Mouse (Mus musculus) kidney, embryonic 15.5 days (tissue): ENCODE measurements around the gene Sdk1. TPM values are rescaled to one million over a fixed set of nuclear protein-coding genes. Genes with fewer than 3 reads are reported as not detected.

ENCODE experiments used
- ATAC-seq: fragments of 200-750 bp; cut with Nextera tagmentation; replicated peaks from 2 replicates; pipeline ENCODE4 v1.8.0; 2017; ENCODE audit warnings: moderate TSS enrichment; ENCODE audit not compliant: low FRiP score
- H3K27ac ChIP-seq: fragments of 300-500 bp; sonication (generic); 2 replicates; pipeline ENCODE4 v1.5.1; 2015; ENCODE audit warnings: mild to moderate bottlenecking, inconsistent platforms
- H3K27me3 ChIP-seq: fragments of 300-500 bp; sonication (generic); 2 replicates; pipeline ENCODE4 v1.6.1; 2015; ENCODE audit warnings: inconsistent platforms
- H3K36me3 ChIP-seq: fragments of 300-500 bp; sonication (generic); 2 replicates; pipeline ENCODE4 v1.6.1; 2015; ENCODE audit warnings: inconsistent platforms
- H3K4me1 ChIP-seq: fragments of 300-500 bp; sonication (generic); 2 replicates; pipeline ENCODE4 v1.6.1; 2015; ENCODE audit warnings: inconsistent platforms
- H3K4me2 ChIP-seq: fragments of 300-500 bp; sonication (generic); 2 replicates; pipeline ENCODE4 v1.6.1; 2015; ENCODE audit warnings: moderate library complexity, mild to moderate bottlenecking, inconsistent platforms
- H3K4me3 ChIP-seq: fragments of 300-500 bp; sonication (generic); replicated peaks from 2 replicates; pipeline ENCODE4 v1.5.1; 2015; ENCODE audit warnings: mild to moderate bottlenecking, inconsistent platforms
- H3K9ac ChIP-seq: fragments of 300-500 bp; sonication (generic); 2 replicates; pipeline ENCODE4 v1.6.1; 2015; ENCODE audit warnings: mild to moderate bottlenecking, inconsistent platforms
- H3K9me3 ChIP-seq: fragments of 300-500 bp; sonication (generic); replicated peaks from 2 replicates; pipeline ENCODE4 v1.6.1; 2016; ENCODE audit warnings: inconsistent platforms
- WGBS: fragments of 180-500 bp; shearing (Covaris S2); methylation state at CpG from one replicate; pipeline ENCODE4 v1.1.7; 2015; ENCODE audit warnings: mixed read lengths; 5-methylcytosine and 5-hydroxymethylcytosine counted together
- polyA plus RNA-seq: library from polyadenylated mRNA; unstranded; fragments of >200 nt; fragmentation: Nextera tagmentation; extraction: Ambion mirVana; gene quantifications from 2 replicates; pipeline ENCODE4 v1.2.1, GENCODE M21; 2015

The Sdk1 gene
- polyA plus RNA-seq, 1 experiment from 2014 or later, result 3.3 TPM

DNA sequence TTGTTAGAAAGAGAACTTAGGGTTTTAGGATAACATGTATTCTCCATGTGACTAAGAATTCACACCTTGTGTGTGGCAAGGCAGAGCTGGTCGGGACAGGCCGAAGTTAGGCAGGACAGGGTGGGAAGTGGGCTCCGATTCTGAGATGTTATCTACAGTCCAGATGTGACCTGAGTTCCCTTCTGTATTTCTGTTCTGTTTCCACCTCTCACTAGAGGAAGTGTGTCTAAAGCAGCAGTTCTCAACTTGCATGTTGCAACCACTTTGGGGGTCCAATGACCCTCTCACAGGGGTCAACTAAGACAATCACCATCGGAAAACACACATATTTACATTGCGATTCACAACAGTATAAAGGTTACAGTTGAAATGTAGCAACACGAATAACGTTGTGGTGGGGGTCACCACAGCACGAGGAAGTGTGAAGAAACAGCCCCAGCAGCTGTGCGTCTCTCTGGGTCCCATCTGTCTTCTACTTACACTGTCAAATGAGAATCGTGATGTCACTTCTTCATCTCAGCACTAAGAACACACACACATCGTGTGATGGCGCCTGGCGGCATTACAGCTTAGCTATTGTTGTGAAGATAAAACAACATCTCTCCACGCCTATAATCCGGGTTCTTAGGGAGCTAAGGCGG is 583.6 kb downstream of the Sdk1 start:
- no peaks in the 10 kb centered on the region for H3K36me3 ChIP-seq
- H3K4me1 ChIP-seq, result 0 out of 2 replicates have a peak, but pooled peaks cover 3% of the 10 kb centered on the region
- no peak overlapping the region for H3K27ac ChIP-seq
- no peak for ATAC-seq
- H3K4me2 ChIP-seq, result no peak overlapping the region
- 71% methylated on average over 16 of the region's 16 CpGs for WGBS
- no peak overlapping the region for H3K9ac ChIP-seq
- H3K27me3 ChIP-seq, result no peaks in the 10 kb centered on the region
- H3K4me3 ChIP-seq, result no peak overlapping the region
- H3K9me3 ChIP-seq, result no peaks in the 10 kb centered on the region

DNA sequence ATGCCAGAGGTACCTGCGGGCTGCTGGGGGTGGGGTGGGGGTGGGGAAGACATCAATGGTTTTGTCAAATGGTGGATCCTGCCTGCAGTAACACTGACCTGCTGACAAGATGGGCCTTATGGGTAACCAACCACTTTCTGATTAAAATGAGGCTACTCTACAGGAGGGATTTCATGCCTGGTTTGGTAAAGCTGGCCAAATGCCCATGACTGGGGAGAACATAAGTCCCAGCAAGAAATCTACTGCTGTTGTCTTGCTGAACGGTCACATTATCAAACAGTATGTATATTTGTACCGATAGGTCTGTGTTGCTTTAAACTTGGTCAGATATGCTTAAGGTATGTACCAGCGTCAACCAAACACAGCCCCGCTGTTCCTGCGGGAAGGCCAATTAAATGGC is 594.3 kb downstream of the Sdk1 start:
- H3K36me3 ChIP-seq, result no peaks in the 10 kb centered on the region
- H3K27ac ChIP-seq, result no peak overlapping the region
- H3K9me3 ChIP-seq, result no peaks in the 10 kb centered on the region
- H3K4me1 ChIP-seq, result 0 out of 2 replicates have a peak, but pooled peaks cover 6% of the 10 kb centered on the region
- 45% methylated on average over 6 of the region's 6 CpGs for WGBS
- H3K27me3 ChIP-seq, result no peaks in the 10 kb centered on the region
- no peak overlapping the region for H3K9ac ChIP-seq
- no peak overlapping the region for H3K4me2 ChIP-seq
- no peak for ATAC-seq
- no peak overlapping the region for H3K4me3 ChIP-seq

DNA sequence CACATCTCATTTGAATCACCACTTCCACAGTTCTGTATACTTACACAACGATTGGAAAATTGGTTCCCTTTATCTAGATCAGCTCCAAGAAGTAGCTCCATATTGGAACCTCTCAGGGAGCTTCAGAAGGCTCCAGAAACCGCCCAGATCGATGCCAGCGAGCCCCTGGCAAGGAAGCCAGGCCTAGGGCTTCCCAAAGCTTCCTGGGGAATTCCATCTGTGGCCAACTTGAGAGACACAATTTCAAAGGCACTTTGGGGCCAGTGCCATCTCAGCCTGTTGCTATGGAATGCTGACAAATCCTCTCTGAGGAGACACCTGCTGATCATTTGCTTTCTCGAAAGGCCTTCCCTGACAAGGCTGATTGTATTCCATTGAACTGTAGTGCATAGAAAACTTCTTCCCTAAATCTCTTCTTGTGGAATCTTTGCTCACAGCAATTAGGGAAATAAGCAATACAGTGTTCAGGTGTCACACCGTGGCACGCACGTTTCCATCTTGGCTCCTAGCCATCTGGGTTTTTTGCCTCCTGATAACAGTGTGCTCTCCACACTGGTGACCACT is 595.7 kb downstream of the Sdk1 start:
- Histone ChIP-seq H3K4me1 (0 out of 2 replicates have a peak, but pooled peaks cover 6% of the 10 kb centered on the region), H3K9ac (no peak overlapping the region), H3K36me3 (no peaks in the 10 kb centered on the region), H3K4me2 (no peak overlapping the region), H3K27ac (no peak overlapping the region), H3K27me3 (no peaks in the 10 kb centered on the region), H3K9me3 (no peaks in the 10 kb centered on the region), H3K4me3 (no peak overlapping the region)
- ATAC-seq, result no peak
- 69% methylated on average over 8 of the region's 8 CpGs for WGBS

DNA sequence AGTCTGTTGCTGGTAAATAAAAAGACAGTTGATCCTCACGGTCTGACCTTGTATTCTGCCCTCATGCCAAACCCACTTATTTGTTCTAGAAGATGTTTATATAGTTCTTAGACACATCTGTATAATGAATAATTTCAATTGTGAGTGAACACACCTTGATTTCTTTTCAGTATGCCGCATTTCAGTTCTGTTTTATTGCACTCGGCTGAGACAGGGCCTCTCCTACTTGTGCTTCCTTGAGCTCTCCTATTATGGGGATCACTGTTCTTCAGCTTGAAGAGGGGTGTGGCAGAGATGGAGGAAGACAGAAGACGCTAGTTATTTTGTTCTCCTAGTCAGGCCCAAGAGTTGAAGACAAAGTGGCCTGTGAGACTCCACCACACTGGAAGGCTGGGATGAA is 603.4 kb downstream of the Sdk1 start:
- no peak for ATAC-seq
- Histone ChIP-seq H3K36me3 (no peaks in the 10 kb centered on the region), H3K9me3 (no peaks in the 10 kb centered on the region), H3K4me2 (no peak overlapping the region), H3K4me1 (no peaks in the 10 kb centered on the region), H3K9ac (no peak overlapping the region), H3K4me3 (no peak overlapping the region), H3K27ac (no peak overlapping the region), H3K27me3 (no peaks in the 10 kb centered on the region)
- WGBS, result 81% methylated on average over 4 of the region's 4 CpGs

DNA sequence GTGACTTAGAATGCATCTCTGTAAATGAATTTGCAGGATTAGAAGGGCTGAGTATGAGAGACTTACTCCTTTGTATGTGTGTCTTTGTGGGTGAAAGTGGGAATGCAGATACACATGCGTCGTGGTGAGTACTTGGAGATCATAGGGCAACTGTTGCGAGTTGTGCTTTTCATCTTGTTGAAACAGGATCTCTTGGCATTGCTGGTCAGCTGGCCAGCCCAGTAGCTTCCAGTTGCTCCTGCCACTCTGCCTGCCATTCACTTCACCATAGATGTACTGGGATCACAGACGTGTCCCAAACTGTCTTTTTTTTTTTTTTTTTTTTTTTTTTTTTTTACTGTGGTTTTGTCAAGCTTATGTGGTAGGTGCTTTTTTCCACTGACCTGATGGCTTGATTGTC is 606.4 kb downstream of the Sdk1 start:
- no peaks in the 10 kb centered on the region for H3K27me3 ChIP-seq
- 90% methylated on average over 4 of the region's 4 CpGs for WGBS
- no peak overlapping the region for H3K4me3 ChIP-seq
- no peaks in the 10 kb centered on the region for H3K36me3 ChIP-seq
- H3K4me1 ChIP-seq, result peaks cover 16% of the 10 kb centered on the region
- no peak overlapping the region for H3K9ac ChIP-seq
- no peak overlapping the region for H3K27ac ChIP-seq
- H3K9me3 ChIP-seq, result no peaks in the 10 kb centered on the region
- no peak for ATAC-seq
- H3K4me2 ChIP-seq, result no peak overlapping the region

DNA sequence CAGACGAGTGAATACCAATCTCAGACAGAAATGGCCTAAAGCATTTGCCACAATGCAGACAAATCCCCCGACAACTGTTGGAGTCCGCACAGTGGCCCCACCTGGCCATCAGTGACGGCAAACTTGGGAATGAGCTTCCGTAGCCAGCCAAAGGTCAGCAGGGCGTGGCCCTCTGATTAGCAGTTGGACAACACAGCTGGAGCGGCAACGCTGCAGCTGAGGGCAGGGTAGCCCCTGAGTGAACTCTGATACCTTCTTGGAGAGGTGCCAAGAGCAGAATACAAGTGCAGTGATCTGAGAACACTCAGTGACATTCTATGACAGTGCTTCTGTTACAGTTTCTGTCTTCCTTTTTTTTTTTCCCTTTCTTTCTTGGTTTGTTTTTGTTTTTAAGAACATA is 610.9 kb downstream of the Sdk1 start:
- Histone ChIP-seq H3K9me3 (no peaks in the 10 kb centered on the region), H3K4me1 (peaks cover 33% of the 10 kb centered on the region), H3K27ac (peak overlapping the region; percentile 57), H3K4me3 (no peak overlapping the region), H3K9ac (no peak overlapping the region), H3K4me2 (peak overlapping the region; percentile 35; the same call in 1 of the 2 replicates), H3K36me3 (no peaks in the 10 kb centered on the region), H3K27me3 (no peaks in the 10 kb centered on the region)
- 18% methylated on average over 8 of the region's 8 CpGs for WGBS
- peak; percentile 82 for ATAC-seq

DNA sequence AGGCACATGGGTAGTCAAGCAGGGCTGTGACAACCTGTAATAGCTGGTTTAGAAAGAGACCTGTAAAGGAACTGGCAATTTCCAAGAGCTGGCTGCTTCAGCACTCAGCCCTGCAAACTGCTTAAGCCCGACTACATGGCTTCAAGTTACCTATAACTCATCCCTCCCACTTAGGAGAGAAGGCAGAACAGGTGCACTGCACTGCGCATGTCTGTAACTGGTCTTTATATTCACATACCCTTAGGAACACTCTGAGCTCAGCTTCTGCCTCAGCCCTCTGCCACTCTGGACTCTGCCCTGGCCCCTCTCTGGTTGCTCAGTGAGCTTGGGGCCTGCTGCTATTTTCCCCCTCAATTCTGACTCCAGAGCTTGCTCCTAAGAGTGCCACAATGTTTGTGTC is 615.2 kb downstream of the Sdk1 start:
- Histone ChIP-seq H3K27me3 (no peaks in the 10 kb centered on the region), H3K4me3 (no peak overlapping the region), H3K36me3 (no peaks in the 10 kb centered on the region), H3K4me2 (no peak overlapping the region), H3K4me1 (peaks cover 45% of the 10 kb centered on the region), H3K27ac (peak overlapping the region; percentile 86), H3K9ac (no peak overlapping the region), H3K9me3 (no peaks in the 10 kb centered on the region)
- 56% methylated on average over 2 of the region's 2 CpGs for WGBS
- ATAC-seq, result peak; percentile 52

DNA sequence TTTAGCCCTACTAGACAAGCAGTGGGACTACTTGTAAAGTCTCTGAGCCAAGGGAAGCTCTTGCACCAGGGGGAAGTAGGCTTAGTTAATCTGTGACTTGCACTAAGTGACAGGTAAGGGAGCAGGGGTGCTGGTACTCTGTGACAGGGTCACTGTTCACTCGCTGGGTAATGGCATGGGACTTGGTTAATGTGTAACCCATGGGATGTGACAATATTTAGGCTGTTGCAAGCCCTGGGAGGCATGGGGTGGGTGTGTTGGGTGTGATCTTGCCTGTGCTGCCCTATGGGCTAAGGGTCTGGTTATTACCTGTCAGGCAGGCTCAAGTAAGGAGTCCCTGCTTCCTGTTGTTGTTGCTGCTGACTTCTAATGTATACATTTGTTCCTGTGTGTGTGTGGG is 616.5 kb downstream of the Sdk1 start:
- peaks cover 32% of the 10 kb centered on the region for H3K4me1 ChIP-seq
- H3K27ac ChIP-seq, result peak overlapping the region; percentile 86
- H3K36me3 ChIP-seq, result no peaks in the 10 kb centered on the region
- ATAC-seq, result peak; percentile 84
- WGBS, result 88% methylated on average over 1 of the region's 1 CpGs
- H3K9me3 ChIP-seq, result no peaks in the 10 kb centered on the region
- no peak overlapping the region for H3K4me2 ChIP-seq
- H3K4me3 ChIP-seq, result no peak overlapping the region
- H3K27me3 ChIP-seq, result no peaks in the 10 kb centered on the region
- no peak overlapping the region for H3K9ac ChIP-seq

DNA sequence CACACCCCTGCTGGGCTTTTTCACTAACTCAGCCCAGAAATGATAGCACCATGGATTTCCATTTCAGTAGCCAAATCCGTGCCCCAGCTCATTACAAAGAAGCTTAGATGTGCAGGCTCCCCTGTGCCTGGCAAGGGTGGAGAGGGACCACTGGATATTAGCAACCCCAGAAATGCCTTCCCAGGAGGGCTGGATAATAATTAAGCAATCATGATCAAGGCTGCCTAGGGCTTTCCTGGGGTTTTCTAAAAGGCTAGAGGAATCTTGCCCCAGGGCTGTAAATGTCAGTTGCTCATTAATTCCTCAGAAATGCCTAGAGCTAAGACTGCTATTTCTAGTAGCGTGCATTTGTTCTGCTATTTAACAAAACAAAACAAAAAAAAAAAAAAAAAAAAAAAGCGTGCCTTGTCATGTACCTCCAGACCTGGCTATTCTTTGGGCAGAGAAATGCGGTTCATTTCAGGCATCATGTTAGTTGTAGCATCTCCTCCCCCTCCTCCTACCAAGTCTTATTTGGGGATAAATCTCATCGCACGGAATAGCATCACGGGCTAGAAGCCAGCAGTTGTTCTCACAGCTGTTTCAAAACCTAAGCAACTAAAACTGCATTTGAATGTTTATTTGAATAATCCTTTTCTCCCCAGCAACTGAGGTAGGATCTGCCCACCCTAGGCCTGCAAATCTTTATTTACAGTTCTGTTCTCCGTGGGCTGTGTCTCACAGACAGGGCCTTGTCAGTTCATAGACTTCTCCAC is 617.3 kb downstream of the Sdk1 start:
- no peaks in the 10 kb centered on the region for H3K9me3 ChIP-seq
- H3K36me3 ChIP-seq, result no peaks in the 10 kb centered on the region
- H3K4me1 ChIP-seq, result peaks cover 24% of the 10 kb centered on the region
- no peak overlapping the region for H3K4me3 ChIP-seq
- WGBS, result 25% methylated on average over 8 of the region's 8 CpGs
- peak overlapping the region; percentile 86 for H3K27ac ChIP-seq
- ATAC-seq, result peak; percentile 57
- peak overlapping the region; percentile 10 for H3K4me2 ChIP-seq
- no peaks in the 10 kb centered on the region for H3K27me3 ChIP-seq
- no peak overlapping the region for H3K9ac ChIP-seq

DNA sequence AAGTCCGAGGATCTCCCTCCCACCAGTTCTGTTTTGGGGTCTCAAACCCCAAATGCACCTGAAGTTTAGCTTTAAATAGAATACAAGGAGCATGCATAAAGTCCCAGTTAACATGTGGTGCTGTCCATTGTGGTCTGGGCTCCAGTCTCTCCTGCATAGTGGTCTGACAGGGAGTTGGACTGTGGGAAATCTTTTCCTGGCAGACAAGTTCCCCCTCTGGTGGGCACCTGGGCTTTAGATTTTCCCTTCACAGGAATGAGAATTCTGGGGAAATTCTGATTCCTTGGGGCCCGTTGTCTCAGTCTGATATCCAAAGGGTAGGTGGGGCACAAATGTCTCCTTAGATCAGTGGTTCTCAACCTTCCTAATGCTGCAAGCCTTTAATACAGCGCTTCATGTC is 624.8 kb downstream of the Sdk1 start:
- WGBS, result 59% methylated on average over 3 of the region's 3 CpGs
- no peak for ATAC-seq
- no peak overlapping the region for H3K4me3 ChIP-seq
- H3K9ac ChIP-seq, result no peak overlapping the region
- H3K4me2 ChIP-seq, result no peak overlapping the region
- H3K9me3 ChIP-seq, result no peaks in the 10 kb centered on the region
- no peaks in the 10 kb centered on the region for H3K36me3 ChIP-seq
- 0 out of 2 replicates have a peak, but pooled peaks cover 6% of the 10 kb centered on the region for H3K27me3 ChIP-seq
- H3K4me1 ChIP-seq, result 0 out of 2 replicates have a peak, but pooled peaks cover 5% of the 10 kb centered on the region
- H3K27ac ChIP-seq, result no peak overlapping the region

DNA sequence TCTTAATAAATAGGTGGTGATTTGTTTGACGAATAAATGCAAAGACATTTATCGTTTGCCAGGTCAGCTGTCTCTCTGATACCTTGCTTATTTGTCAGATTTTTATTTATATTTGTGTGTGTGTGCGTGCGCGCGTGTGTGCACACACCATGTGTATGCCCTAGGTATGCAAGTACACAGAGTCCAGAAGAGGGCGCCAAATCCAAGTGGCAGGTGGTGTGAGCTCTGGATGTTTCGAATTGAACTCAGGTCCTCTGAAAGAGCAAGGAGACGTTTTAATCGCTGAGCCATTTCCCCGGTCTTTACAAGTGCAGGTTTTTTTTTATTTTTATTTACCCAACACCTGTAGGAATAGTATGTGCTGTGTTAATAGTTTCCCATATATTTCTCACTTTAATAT is 632.5 kb downstream of the Sdk1 start:
- no peak overlapping the region for H3K27ac ChIP-seq
- 0 out of 2 replicates have a peak, but pooled peaks cover 6% of the 10 kb centered on the region for H3K9me3 ChIP-seq
- no peak for ATAC-seq
- 93% methylated on average over 11 of the region's 11 CpGs for WGBS
- H3K36me3 ChIP-seq, result no peaks in the 10 kb centered on the region
- no peaks in the 10 kb centered on the region for H3K27me3 ChIP-seq
- no peaks in the 10 kb centered on the region for H3K4me1 ChIP-seq
- no peak overlapping the region for H3K4me2 ChIP-seq
- H3K9ac ChIP-seq, result no peak overlapping the region
- no peak overlapping the region for H3K4me3 ChIP-seq

DNA sequence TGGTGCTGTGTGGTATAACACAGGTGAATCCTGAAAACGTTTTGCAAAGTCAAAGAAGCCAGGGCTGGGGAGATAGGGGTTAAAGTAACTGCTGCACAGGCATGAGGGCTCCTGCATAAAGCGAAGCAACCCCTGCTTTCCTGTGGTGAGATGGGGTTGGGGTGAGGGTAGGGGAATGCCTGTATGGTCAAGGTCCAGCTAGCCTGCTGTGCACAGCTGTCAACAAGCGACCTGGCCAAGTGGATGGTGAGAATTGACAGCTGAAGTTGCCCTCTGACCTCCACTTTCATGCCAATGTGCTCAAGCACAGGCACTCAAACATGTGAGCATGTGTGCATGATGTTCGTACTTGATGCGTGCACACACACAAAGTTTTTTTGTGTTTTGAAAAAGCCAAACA is 639.4 kb downstream of the Sdk1 start:
- H3K4me2 ChIP-seq, result no peak overlapping the region
- no peaks in the 10 kb centered on the region for H3K36me3 ChIP-seq
- no peak overlapping the region for H3K4me3 ChIP-seq
- H3K4me1 ChIP-seq, result no peaks in the 10 kb centered on the region
- 76% methylated on average over 5 of the region's 5 CpGs for WGBS
- no peak overlapping the region for H3K9ac ChIP-seq
- no peak overlapping the region for H3K27ac ChIP-seq
- no peak for ATAC-seq
- H3K27me3 ChIP-seq, result no peaks in the 10 kb centered on the region
- H3K9me3 ChIP-seq, result no peaks in the 10 kb centered on the region
